Mouse (Mus musculus): ENCODE data around the gene Fam129b.

The Fam129b gene

DNA sequence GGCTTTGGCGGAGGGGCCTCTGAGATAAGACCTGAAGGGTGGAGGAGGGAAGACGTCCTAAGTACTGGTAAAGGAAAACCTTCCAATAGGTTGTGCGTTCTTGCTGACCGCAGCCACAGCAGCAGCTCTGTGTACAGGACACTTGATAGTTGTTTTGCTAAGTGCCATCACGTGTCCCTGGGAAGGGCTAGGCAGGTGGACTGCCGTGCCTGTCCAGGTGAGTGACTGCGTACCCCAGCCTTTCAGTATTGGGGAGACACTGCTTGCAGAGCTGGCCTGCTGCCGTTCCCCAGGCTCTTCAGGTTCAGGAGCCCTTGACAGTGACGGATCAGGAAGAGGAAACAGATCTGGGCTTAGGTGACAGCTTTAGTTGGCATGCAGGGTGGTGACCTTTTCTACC is 15.4 kb downstream of the Fam129b start:
- DNase-seq (ENCODE audit: extremely low spot score, low spot score), result no peak

GRCm38 (mm10) chr2:32892490-32892889 is 16.6 kb downstream of the Fam129b start:
- no peak for DNase-seq (ENCODE audit: extremely low spot score, low spot score)

DNA sequence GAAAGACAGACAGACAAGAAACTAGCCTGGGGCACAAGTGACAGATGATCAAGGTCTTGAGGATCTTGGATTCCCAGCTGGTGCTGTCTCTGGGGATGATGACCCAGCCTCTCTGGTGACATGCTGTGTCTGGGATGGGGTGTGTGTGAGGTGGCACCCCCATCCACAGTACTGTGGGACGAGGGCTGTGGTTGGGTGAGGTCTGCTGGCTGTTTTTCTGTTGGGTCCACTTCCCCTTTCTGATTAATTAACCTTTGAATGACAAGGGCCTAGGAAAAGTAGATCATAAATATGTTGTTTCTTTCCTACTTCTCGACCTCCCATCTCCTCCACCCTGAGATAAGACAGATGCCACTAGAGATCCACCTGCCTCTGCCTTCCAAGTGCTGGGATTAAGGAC is 18.2 kb downstream of the Fam129b start:
- DNase-seq (ENCODE audit: extremely low spot score, low spot score), result no peak

GRCm38 (mm10) chr2:32895606-32896106 is 19.7 kb downstream of the Fam129b start:
- DNase-seq (ENCODE audit: extremely low spot score, low spot score), result no peak

GRCm38 (mm10) chr2:32896507-32897147 is 20.7 kb downstream of the Fam129b start:
- no peak for DNase-seq (ENCODE audit: extremely low spot score, low spot score)

DNA sequence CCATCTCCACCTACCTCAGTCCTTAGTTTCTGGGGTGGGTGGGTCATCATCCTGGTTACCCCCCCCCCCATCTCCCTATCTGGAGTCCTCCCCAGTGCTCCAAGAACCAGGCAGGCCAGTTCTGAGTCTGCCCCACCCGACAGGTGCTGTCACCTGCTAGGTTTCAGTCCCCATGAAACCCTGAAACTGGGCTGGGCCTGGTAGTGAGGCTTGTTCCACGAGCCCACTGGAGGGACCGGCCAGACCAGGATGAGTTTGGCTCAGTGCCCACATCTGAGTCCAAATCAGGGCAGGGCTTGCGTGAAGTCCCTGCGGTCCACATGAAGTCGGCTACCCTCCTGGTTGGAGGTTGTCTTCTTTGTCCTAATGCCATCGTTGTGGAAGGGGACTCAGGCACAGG is 23.1 kb downstream of the Fam129b start:
- DNase-seq (ENCODE audit: extremely low spot score, low spot score), result no peak

DNA sequence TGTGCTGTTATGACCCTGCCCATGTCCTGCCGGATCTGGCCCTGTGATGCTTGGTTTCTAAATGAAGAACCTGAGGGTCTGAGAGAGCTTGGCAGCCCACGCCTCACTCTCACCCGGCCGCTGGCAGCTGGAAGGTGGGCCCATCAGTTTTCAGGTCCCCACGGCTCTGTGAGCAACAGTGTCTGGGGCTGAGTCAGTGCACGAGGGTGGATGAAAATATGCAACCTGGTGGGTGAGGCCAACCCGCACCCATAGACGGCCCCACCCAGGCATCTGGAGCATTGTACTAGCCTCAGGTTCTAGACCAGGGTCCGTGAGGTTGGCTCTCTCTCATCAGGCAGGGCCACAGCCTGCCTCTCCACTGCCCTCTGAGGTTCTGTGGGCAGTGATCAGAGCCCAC is 26.2 kb downstream of the Fam129b start:
- no peak for DNase-seq (ENCODE audit: extremely low spot score, low spot score)

- DNase-seq (ENCODE audit: extremely low spot score, low spot score), result no peak
These were observed 27.6 kb downstream of the Fam129b start for GRCm38 (mm10) chr2:32903470-32903869.

DNA sequence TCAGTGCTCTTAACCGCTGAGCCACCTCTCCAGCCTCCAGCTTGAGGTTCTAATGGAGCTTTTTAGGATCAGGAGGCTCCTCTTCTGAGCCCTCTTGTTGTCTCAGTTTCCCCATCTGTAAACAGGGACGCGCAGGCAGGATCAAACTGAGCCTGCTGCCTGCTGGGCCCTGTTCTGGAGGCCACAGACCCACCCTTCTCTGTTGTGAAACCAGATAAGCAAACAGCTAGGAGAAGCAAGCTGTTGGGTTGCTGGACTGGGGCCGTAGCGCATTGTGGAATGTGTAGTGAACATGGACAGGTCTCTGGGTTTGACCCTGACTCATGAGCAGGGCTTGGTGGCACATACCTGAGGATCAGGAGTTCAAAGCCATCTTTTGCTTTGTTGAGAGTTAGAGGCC is 28.7 kb downstream of the Fam129b start:
- DNase-seq (ENCODE audit: extremely low spot score, low spot score), result no peak

DNA sequence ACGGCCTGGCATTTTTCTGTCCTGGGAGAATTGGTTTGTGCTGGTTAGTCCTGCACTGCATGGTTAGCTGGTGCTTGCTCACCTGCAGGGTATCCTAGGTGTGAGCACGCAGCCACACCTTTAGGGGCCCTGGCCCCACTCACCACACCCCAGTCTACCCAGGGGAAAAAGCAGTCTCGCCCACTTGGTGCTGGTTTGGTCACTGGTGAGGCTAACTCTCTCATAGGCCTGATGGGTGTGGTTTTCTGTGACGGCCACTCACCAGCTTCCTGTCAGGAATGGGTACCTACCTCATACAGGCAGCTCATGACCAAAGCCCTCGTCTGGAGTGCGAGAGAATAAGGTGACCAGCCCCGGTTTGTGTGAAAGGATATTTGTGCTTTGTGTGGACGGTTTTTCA is 29.4 kb downstream of the Fam129b start:
- DNase-seq (ENCODE audit: extremely low spot score, low spot score), result no peak

GRCm38 (mm10) chr2:32907442-32907841 is 31.5 kb downstream of the Fam129b start:
- no peak for DNase-seq (ENCODE audit: extremely low spot score, low spot score)

- DNase-seq (ENCODE audit: extremely low spot score, low spot score), result peak; percentile 48
These were observed 32.4 kb downstream of the Fam129b start for GRCm38 (mm10) chr2:32908272-32908671.

DNA sequence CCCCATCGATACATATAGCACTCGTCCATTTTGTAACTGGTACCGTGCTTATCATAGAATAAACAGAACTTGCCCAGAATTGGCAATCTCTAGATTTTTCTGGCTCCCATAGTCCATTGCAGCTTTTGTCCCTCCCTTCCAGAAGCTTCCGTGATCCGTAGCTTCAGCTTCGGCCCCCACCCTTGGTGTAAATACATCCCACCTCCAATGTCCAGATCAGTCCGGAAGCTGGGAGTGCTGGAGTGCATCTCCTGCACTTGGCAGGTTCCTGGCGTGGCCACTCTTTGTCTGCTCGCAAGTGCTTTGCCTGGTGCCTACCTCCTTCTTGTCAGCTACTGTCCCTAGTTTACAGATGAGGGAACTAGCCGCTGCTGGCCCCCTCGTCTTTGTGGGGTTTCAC is 32.9 kb downstream of the Fam129b start:
- DNase-seq (ENCODE audit: extremely low spot score, low spot score), result no peak

DNA sequence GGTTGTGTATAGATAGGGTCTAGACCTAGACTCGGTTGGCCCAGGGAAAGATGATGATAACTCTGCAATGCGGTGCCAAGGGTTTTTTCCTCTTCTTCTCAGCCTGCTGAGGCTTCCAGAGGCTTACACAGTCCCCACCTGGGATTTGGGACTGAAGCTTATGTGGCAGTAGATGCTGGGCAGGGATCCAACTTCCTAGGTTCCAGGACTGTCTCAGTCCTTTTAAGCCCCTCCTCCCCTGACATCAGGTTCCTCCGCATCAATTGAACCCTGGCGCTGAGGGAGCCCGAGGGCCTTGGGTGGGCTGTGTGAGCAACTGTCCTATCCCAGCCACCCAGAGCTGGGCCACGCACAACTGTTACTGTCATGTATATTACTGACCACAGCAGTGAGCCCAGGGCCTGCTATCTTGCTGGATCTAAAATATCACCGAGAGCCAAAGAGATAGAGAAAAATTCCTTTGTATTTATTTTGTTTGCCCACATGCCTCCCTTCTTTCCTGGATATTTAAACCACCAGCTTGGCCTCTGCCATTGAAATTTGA is 35.8 kb downstream of the Fam129b start:
- no peak for DNase-seq (ENCODE audit: extremely low spot score, low spot score)

DNA sequence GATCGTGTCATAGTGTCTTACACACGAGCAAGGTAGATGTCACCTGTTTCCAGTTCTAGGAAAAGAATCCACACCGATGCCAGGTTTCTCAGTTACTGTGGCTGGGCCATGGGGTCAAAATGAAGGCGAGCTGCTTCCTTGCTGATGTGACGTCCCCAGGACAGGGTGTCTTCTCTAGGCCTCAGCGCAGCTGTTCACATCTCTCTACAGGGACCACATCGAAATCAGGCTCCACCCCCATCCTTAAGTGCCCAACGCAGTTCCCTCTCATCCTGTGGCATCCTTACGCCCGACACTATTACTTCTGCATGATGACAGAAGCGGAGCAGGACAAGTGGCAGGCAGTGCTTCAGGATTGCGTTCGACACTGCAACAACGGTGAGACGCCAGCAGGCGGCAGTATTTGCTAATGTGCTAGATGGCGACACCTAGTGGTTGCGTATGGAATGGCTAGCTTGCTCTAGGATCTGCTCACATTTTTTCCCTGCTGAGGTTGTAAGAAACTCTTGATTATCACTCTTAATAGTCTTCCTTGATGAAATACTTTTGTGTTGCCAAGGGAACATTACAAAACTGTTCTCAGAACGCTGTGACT is 36.4 kb downstream of the Fam129b start:
- DNase-seq (ENCODE audit: extremely low spot score, low spot score), result peak; percentile 80

- no peak for DNase-seq (ENCODE audit: extremely low spot score, low spot score)
These were observed 38.4 kb downstream of the Fam129b start for GRCm38 (mm10) chr2:32914362-32914761.

DNA sequence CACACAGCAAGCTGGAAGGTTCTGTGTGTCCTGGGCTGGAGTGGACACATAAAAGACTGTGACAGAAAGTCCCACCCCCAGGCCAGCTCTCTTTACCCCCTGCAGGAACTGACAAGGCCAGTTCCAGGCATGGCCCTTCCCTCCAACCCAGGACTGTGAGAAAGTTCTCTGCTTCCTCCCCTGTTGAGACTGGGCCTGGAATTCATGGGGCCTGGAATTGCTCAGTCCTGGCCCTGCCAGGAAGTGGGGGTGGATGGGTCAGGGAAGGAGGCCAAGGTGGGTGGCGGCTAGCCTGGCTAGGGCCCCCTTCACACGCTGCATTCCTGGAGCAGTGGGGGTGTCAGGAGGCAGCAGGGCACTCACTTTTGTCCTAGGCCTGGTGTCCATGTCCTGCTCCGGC is 39.0 kb downstream of the Fam129b start:
- no peak for DNase-seq (ENCODE audit: extremely low spot score, low spot score)

DNA sequence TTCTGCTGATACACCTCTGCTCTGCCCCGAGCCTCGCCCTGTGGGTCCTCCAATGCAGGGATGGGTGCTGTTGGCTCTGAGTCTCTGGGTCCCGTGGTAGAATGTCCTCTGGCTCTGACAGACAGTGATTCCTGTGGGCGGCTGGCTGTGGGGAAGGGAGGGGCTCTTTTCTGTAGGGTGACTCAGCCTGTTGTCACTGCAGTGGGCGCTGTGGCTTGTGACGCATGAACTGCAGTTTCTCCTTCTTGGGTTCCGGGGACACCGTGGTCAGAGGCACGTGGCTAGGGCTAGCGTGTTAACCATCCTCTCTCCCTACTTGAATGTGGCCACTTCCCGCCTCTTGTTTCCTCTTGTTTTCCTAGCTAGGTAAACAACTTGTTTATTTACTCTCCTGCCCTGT is 41.6 kb downstream of the Fam129b start:
- no peak for DNase-seq (ENCODE audit: extremely low spot score, low spot score)

- DNase-seq (ENCODE audit: extremely low spot score, low spot score), result no peak
These were observed 42.5 kb downstream of the Fam129b start for GRCm38 (mm10) chr2:32918391-32918790.

DNA sequence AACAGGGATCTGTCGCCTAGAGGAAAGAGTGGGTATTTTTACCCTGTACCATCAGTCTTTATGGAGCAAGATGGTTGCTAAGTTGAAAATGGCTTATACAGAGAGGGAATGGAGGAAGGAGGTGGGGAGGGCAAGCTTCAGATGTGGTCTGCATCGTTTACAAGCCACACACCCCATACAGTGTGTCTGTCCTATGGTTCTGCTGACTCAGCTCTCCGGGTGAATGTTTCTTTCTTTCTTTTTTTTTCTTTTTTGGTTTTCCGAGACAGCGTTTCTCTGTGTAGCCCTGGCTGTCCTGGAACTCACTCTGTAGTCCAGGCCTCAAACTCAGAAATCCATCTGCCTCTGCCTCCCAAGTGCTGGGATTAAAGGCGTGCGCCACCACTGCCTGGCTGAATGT is 45.3 kb downstream of the Fam129b start:
- no peak for DNase-seq (ENCODE audit: extremely low spot score, low spot score)

DNA sequence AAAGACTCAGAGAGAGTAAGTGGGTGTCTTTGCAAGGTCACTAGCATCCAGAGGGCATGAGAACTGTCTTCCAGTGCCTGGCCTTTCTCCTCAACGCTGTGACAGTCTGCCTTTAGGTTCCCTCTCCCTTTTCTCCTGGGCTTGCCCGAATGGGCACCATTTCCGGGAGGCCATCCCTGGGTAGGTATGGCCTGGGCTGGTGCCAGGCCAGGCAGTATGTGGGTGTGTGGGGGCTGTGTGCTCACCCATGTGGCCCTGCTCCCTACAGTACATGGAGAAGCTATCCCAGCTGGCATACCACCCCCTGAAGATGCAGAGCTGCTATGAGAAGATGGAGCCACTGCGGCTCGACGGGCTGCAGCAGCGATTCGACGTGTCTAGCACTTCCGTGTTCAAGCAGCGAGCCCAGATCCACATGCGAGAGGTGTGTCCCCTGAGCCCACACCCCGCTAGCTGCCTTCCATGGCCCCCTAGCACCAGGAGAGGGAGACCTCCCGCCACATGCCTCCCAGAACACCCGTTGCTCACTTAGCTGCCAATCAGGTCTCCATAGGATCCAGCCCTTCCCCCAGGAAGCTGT is 46.0 kb downstream of the Fam129b start:
- no peak for DNase-seq (ENCODE audit: extremely low spot score, low spot score)

GRCm38 (mm10) chr2:32922564-32922963 is 46.6 kb downstream of the Fam129b start:
- no peak for DNase-seq (ENCODE audit: extremely low spot score, low spot score)

Data from neural tube, embryonic 10.5 days (tissue).